ENCODE assay signal across 18 mouse cellular contexts in the genomic region with DNA sequence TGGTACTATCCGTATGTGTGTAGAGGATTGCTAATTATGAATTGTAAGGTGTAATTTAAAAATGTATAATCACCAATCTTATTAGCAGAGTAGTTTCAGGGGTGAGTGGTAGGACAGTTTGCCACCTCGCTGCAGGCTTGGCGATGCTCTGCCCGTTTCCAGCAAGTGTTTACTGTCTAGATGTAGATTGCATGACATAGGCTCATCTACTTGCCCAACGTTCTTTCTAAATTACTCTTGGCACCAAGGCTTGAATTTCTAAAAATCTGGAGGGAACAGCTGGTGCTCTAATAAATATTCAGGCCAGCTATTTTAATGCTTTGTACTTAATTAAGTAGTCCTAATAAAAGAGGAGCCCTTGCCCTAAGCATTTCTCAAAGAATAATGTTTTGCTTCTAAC.
"Had no signal": no experiment of that assay in that cellular context is flagged by ENCODE, and none has a peak within 500 bp of the region (broad histone marks: within the 10 kb centered on the region; RNA-seq: fewer than 3 reads in every experiment).

No protein-coding gene starts in this region.

- ATAC-seq: liver, postnatal 0 days had no signal

- H3K27me3 ChIP-seq: limb, embryonic 12.5 days; limb, embryonic 15.5 days; neural tube, embryonic 12.5 days; stomach, embryonic 15.5 days had no signal

- H3K36me3 ChIP-seq: limb, embryonic 12.5 days; limb, embryonic 15.5 days; neural tube, embryonic 12.5 days; stomach, embryonic 15.5 days had no signal

- H3K9ac ChIP-seq: limb, embryonic 12.5 days; limb, embryonic 15.5 days; liver, embryonic 14.5 days; liver, postnatal 0 days; lung, embryonic 14.5 days; neural tube, embryonic 12.5 days; stomach, embryonic 15.5 days had no signal

- H3K4me2 ChIP-seq: limb, embryonic 12.5 days; limb, embryonic 15.5 days; neural tube, embryonic 12.5 days; stomach, embryonic 15.5 days had no signal

- H3K27ac ChIP-seq: kidney, postnatal 0 days; limb, embryonic 15.5 days; liver, embryonic 14.5 days; neural tube, embryonic 12.5 days; stomach, embryonic 15.5 days had no signal

- H3K4me3 ChIP-seq: limb, embryonic 12.5 days; limb, embryonic 15.5 days; neural tube, embryonic 12.5 days; stomach, embryonic 15.5 days had no signal

- DNase-seq: kidney, adult 2 months; kidney, postnatal 25 days; left cerebral cortex, postnatal 4 days; liver, postnatal 0 days; lung, embryonic 14.5 days; lung, postnatal 14 days; lung, postnatal 4 days; midbrain, embryonic 14.5 days; retina, postnatal 1 day; right cerebral cortex, postnatal 25 days; spleen, adult 18-20 months; thymus, postnatal 25 days had no signal

- H3K9me3 ChIP-seq: limb, embryonic 12.5 days; limb, embryonic 15.5 days; neural tube, embryonic 12.5 days; stomach, embryonic 15.5 days had no signal
